Mouse (Mus musculus) heart, postnatal 10 days (tissue): ENCODE measurements at regions not wholly inside any gene's neighbourhood (a gene's known extent, or its start where the extent isn't known, plus 50 kb on each side); places are given as distances from the start of the nearest gene placed in this dataset.

ENCODE experiments used
- DNase-seq, 2 experiments: peaks; one replicate each; pipeline ENCODE4 v3.0.0; 2021
- intact Hi-C: fragments of 180-260 bp; cut with DNase I; formaldehyde crosslinking; loops from one replicate; pipeline ENCODE4 v1.15.1; 2025

DNA sequence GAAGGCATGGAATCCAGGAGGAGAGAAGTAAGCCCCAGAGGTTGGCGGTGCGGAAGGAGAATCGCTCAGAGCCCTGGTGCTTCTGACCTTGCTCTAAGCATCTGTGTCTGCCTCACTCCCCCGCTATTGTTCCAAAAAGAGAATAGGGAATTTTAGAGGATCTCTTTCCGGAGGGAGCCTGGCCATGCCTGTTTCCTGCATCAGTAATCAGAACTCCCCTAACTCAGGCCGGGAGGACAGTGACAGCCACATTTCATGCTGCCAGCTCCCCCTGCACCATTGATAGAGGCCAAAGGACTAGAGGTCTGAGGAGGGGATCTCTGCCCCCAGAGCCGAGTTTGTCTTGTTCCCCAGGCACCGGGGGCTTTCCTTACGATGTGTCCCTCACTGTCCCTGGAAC is 53.0 kb upstream of the Slc22a12 start:
- intact Hi-C loops, result no loop called here
- no peak for DNase-seq
